Mouse (Mus musculus) embryonic facial prominence, embryonic 12.5 days (tissue): Measurements from ENCODE around the gene Wdr90. TPM values are rescaled to one million over a fixed set of nuclear protein-coding genes. Genes with fewer than 3 reads are reported as not detected.

Source experiments
- ATAC-seq: fragments of 200-750 bp; cut with Nextera tagmentation; 2 replicates; pipeline ENCODE4 v1.8.0; 2017; ENCODE audit not compliant: insufficient number of reproducible peaks, insufficient read depth, low FRiP score, low TSS enrichment
- H3K27ac ChIP-seq: fragments of 300-500 bp; sonication (generic); 2 replicates; pipeline ENCODE4 v1.5.1; 2016; ENCODE audit warnings: mild to moderate bottlenecking
- H3K27me3 ChIP-seq: fragments of 300-500 bp; sonication (generic); 2 replicates; pipeline ENCODE4 v1.6.1; 2016; ENCODE audit warnings: mild to moderate bottlenecking, moderate library complexity
- H3K36me3 ChIP-seq: fragments of 300-500 bp; sonication (generic); 2 replicates; pipeline ENCODE4 v1.6.1; 2016; ENCODE audit warnings: mild to moderate bottlenecking
- H3K4me1 ChIP-seq: fragments of 300-500 bp; sonication (generic); 2 replicates; pipeline ENCODE4 v1.6.1; 2016
- H3K4me2 ChIP-seq: fragments of 300-500 bp; sonication (generic); replicated peaks from 2 replicates; pipeline ENCODE4 v1.6.1; 2016; ENCODE audit warnings: mild to moderate bottlenecking, moderate library complexity
- H3K4me3 ChIP-seq: fragments of 300-500 bp; sonication (generic); 2 replicates; pipeline ENCODE4 v1.5.1; 2016; ENCODE audit warnings: mild to moderate bottlenecking
- H3K9ac ChIP-seq: fragments of 300-500 bp; sonication (generic); 2 replicates; pipeline ENCODE4 v1.6.1; 2016; ENCODE audit warnings: mild to moderate bottlenecking, moderate library complexity
- H3K9me3 ChIP-seq: fragments of 300-500 bp; sonication (generic); 2 replicates; pipeline ENCODE4 v1.6.1; 2016; ENCODE audit warnings: mild to moderate bottlenecking, moderate library complexity
- WGBS: fragments of 180-500 bp; shearing (Covaris S2); methylation state at CpG from one replicate; pipeline ENCODE4 v1.1.7; 2016; 5-methylcytosine and 5-hydroxymethylcytosine counted together
- polyA plus RNA-seq: library from polyadenylated mRNA; unstranded; fragments of >200 nt; fragmentation: Nextera tagmentation; extraction: Ambion mirVana; gene quantifications from 2 replicates; pipeline ENCODE4 v1.2.1, GENCODE M21; 2016

Gene Wdr90
- 36.3 and 42.0 TPM in 2 replicates for polyA plus RNA-seq

DNA sequence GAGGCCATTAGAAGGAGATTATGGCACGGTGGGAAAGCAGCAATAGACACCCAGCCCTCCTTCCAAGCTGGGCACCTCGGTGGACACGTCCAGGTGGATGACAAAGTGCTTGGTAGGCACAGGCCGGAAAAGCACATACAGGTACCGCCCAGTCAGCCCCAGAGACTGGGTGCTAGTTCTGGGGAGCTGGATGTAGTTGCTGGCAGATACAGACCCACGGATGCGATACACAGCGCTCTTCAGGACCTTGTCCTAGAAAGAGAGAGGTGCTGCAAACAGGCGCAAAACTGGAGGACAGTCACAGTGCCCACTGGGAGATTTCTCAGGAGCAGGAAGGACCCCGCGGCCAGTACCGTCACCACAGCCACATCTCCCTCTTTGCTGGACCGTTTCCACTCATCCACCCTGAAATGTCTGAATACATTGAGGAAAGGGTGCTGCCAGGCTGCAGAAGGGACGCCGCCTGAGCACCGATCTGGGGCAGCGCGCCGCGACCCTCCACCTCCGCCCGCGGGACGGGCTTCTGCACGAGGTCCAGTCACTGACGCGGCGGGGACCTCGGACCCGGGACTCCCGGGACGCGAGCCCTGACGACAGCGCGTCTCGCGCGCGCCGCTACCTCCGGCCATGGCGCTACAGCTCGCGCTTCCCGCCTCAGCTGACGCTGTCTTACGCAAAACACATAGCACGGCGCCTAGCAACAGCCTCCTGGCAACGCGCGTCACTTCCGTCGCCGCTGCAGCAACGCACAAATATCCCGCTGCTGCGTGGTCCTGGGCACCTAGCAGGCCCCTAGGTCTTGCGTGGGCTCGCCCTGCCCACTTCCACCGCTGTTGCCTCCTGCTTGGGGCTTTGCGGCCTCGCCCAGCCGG lies at the start of gene Wdr90:
Gene Wdr90, minus strand, starts transcription at position 670 of the 872 bp plus-strand sequence.
- no peaks in the 10 kb centered on the region for H3K27me3 ChIP-seq
- H3K36me3 ChIP-seq, result no peaks in the 10 kb centered on the region
- peaks cover 17% of the 10 kb centered on the region for H3K4me1 ChIP-seq
- ATAC-seq, result peak; percentile 75
- peak within 1 kb of the TSS; percentile 89 for H3K4me2 ChIP-seq
- 3% methylated on average over 65 of the region's 65 CpGs for WGBS
- H3K27ac ChIP-seq, result peak within 1 kb of the TSS; percentile 86
- H3K4me3 ChIP-seq, result peak within 1 kb of the TSS; percentile 72
- no peaks in the 10 kb centered on the region for H3K9me3 ChIP-seq
- peak within 1 kb of the TSS; percentile 82 for H3K9ac ChIP-seq

- Histone ChIP-seq H3K4me3 (no peak overlapping the region), H3K4me1 (no peaks in the 10 kb centered on the region), H3K27me3 (no peaks in the 10 kb centered on the region), H3K4me2 (no peak overlapping the region), H3K9me3 (no peaks in the 10 kb centered on the region), H3K36me3 (0 out of 2 replicates have a peak, but pooled peaks cover 9% of the 10 kb centered on the region), H3K9ac (no peak overlapping the region), H3K27ac (no peak overlapping the region)
- no peak for ATAC-seq
- 83% methylated on average over 2 of the region's 2 CpGs for WGBS
These were observed 46.3 kb upstream of the Wdr90 start for GRCm38 (mm10) chr17:25907640-25908039.

GRCm38 (mm10) chr17:25903061-25903460 lies 41.8 kb upstream of the Wdr90 start:
- no peak for ATAC-seq
- H3K36me3 ChIP-seq, result peaks cover 13% of the 10 kb centered on the region
- 83% methylated on average over 3 of the region's 3 CpGs for WGBS

DNA sequence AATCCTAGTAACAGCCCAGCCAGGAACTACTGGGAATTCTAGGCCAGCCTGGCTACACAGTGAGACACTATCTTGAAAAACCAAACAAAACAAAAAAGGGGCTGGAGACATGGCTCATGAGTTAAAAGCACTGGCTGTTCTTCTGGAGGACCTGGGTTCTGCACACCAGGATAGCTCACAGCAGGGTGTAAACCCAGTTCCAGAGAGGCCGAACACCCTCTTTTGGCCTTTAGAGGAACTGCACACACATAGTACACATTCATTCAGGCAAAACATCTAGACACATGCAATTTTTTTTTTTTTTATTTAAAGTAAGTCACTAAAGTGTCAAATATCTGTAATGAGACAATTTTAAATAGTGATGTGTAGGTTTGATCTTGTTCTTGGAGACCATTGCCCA lies 38.9 kb upstream of the Wdr90 start:
- no peak for ATAC-seq
- Histone ChIP-seq H3K27ac (no peak overlapping the region), H3K9me3 (no peaks in the 10 kb centered on the region), H3K4me2 (no peak overlapping the region), H3K36me3 (peaks cover 10% of the 10 kb centered on the region), H3K9ac (no peak overlapping the region), H3K4me1 (peaks cover 7% of the 10 kb centered on the region), H3K4me3 (no peak overlapping the region), H3K27me3 (no peaks in the 10 kb centered on the region)
- 100% methylated on average over 1 of the region's 1 CpGs for WGBS

More at GRCm38 (mm10) chr17:25903061-25903460, 41.8 kb upstream of the Wdr90 start:
- Histone ChIP-seq H3K9me3 (no peaks in the 10 kb centered on the region), H3K4me3 (no peak overlapping the region), H3K27ac (no peak overlapping the region), H3K4me1 (no peaks in the 10 kb centered on the region), H3K27me3 (no peaks in the 10 kb centered on the region), H3K4me2 (no peak overlapping the region), H3K9ac (no peak overlapping the region)

DNA sequence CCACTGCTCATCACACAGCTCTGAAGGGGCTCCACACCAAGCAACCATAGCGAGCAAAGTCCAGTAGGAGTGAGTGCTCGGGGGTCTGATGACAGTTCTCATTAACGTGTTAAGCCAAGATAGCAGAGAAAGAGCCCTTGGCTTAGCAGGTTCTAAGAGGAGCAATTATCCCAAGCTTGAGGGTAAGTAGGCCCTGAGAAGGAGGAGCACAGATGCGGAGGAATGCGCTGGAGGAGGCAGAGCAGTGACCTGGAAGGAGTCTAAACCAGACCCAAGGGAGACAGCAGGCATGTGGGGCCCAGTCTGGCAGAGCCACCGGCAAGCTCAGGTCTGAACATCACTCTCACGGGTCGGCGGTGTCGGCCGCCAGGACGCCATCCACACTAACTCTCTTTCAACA lies 34.6 kb upstream of the Wdr90 start:
- H3K9me3 ChIP-seq, result no peaks in the 10 kb centered on the region
- H3K4me1 ChIP-seq, result peaks cover 10% of the 10 kb centered on the region
- H3K4me2 ChIP-seq, result no peak overlapping the region
- no peak overlapping the region for H3K9ac ChIP-seq
- peaks cover 9% of the 10 kb centered on the region for H3K36me3 ChIP-seq
- no peak for ATAC-seq
- H3K27me3 ChIP-seq, result no peaks in the 10 kb centered on the region
- no peak overlapping the region for H3K27ac ChIP-seq
- WGBS, result 44% methylated on average over 12 of the region's 12 CpGs
- H3K4me3 ChIP-seq, result no peak overlapping the region

DNA sequence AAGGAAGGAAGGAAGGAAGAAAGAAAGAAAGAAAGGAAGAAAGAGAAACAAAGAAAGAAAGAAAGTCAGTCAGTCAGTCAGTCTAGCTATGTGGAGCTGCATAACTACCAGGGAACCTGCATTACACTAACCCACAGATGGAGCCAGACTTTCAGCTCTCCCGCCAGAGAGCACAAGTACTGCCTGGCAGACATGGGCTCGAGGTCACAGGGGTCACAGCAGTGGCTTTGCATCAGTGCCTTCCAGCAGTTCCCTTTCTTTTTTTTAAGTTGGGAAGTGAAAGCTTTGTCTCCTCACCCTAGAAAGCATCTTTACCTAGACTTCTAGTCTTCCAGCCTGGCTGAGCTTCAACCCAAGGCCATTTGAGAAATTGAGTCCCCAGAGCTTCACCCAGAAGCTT lies 34.1 kb upstream of the Wdr90 start:
- no peak for ATAC-seq
- H3K36me3 ChIP-seq, result peaks cover 6% of the 10 kb centered on the region; the same call in 1 of the 2 replicates
- H3K4me2 ChIP-seq, result no peak overlapping the region
- 16% methylated on average over 2 of the region's 2 CpGs for WGBS
- no peak overlapping the region for H3K9ac ChIP-seq
- H3K9me3 ChIP-seq, result no peaks in the 10 kb centered on the region
- H3K27me3 ChIP-seq, result no peaks in the 10 kb centered on the region
- no peak overlapping the region for H3K27ac ChIP-seq
- H3K4me3 ChIP-seq, result no peak overlapping the region
- peaks cover 10% of the 10 kb centered on the region for H3K4me1 ChIP-seq

DNA sequence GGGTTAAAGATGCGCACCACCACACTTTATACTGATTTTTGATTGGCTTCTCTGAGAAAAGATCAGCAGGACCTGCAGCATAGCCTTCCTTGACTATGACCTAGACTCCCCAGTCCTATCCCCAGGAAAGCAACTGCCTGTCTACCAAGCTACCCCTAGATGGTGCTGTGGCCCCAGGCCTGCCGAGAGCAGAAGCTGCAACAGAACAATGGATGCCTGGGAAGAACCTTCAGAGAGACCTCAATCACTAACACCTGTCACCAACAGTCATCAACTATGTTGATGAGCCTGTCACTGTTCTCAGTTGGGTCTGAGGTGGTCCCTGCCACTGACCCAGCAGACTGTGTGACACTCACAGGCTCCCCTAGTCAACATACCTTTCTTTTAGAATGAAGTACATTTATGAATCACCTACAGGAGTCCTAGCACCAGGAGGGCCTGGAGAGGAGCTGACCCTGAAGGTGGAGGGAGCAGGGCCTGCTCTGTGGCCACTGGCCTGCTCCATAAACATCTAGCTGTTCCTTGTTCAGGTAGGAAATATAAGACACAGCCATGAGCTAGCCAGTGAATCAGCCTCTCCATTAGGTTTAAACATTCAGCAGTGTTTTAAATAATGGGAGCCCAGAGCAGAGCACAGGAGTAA lies 32.8 kb upstream of the Wdr90 start:
- H3K9me3 ChIP-seq, result no peaks in the 10 kb centered on the region
- H3K27ac ChIP-seq, result no peak overlapping the region
- ATAC-seq, result no peak; the same call in 1 of the 2 replicates
- H3K9ac ChIP-seq, result no peak overlapping the region
- H3K4me1 ChIP-seq, result peaks cover 10% of the 10 kb centered on the region
- 46% methylated on average over 2 of the region's 2 CpGs for WGBS
- no peaks in the 10 kb centered on the region for H3K27me3 ChIP-seq
- no peak overlapping the region for H3K4me3 ChIP-seq
- H3K36me3 ChIP-seq, result peaks cover 15% of the 10 kb centered on the region
- H3K4me2 ChIP-seq, result no peak overlapping the region

DNA sequence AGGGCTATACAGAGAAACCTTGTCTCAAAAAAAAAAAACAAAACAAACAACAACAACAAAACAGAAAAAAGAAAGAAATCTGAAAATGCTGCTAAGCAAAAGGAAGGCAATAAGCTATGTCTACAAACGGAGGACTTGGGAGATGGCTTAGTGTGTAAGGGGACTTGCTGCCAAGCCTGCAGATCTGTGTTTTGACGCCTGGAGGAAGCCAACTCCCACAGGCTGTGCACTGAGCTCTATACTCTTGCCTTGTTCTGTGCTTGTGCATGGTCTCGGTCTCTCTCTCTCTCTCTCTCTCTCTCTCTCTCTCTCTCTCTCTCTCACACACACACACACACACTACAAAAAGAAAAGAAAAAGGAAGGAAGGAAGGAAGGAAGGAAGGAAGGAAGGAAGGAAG lies 27.5 kb upstream of the Wdr90 start:
- Histone ChIP-seq H3K4me3 (no peak overlapping the region), H3K9ac (no peak overlapping the region), H3K4me2 (no peak overlapping the region), H3K4me1 (no peaks in the 10 kb centered on the region; the same call in 1 of the 2 replicates), H3K36me3 (peaks cover 34% of the 10 kb centered on the region), H3K9me3 (no peaks in the 10 kb centered on the region), H3K27me3 (no peaks in the 10 kb centered on the region), H3K27ac (no peak overlapping the region)
- WGBS, result 89% methylated on average over 3 of the region's 3 CpGs
- no peak for ATAC-seq

GRCm38 (mm10) chr17:25887467-25887866 lies 26.2 kb upstream of the Wdr90 start:
- Histone ChIP-seq H3K9me3 (no peaks in the 10 kb centered on the region), H3K27me3 (no peaks in the 10 kb centered on the region), H3K27ac (no peak overlapping the region), H3K9ac (no peak overlapping the region), H3K36me3 (peaks cover 48% of the 10 kb centered on the region), H3K4me1 (0 out of 2 replicates have a peak, but pooled peaks cover under 1% of the 10 kb centered on the region), H3K4me3 (no peak overlapping the region), H3K4me2 (no peak overlapping the region)
- no peak for ATAC-seq
- 86% methylated on average over 10 of the region's 10 CpGs for WGBS

DNA sequence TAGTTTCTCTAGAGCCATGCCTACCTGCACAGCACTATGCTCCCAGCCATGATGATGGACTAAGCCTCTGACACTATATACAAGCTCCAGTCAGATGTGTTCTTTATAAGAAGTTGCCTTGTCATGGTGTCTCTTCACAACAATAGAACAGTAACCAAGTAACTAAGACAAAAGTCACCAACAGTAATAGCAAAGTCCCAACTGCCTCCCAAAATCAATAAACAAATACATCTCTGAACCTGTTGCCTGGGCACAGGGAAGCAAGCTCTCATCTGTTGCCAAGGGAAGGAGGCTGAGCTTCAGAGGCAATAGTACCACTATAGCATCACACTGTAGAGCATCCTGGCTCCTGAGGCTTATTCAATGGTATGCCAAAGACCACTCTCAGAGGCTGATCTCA lies 25.5 kb upstream of the Wdr90 start:
- H3K4me1 ChIP-seq, result 0 out of 2 replicates have a peak, but pooled peaks cover 5% of the 10 kb centered on the region
- no peak overlapping the region for H3K9ac ChIP-seq
- H3K27ac ChIP-seq, result no peak overlapping the region
- H3K4me3 ChIP-seq, result no peak overlapping the region
- H3K4me2 ChIP-seq, result no peak overlapping the region
- ATAC-seq, result no peak
- no peaks in the 10 kb centered on the region for H3K9me3 ChIP-seq
- H3K27me3 ChIP-seq, result no peaks in the 10 kb centered on the region
- peaks cover 53% of the 10 kb centered on the region for H3K36me3 ChIP-seq

- H3K4me2 ChIP-seq, result no peak overlapping the region
- peaks cover 57% of the 10 kb centered on the region for H3K36me3 ChIP-seq
- H3K4me3 ChIP-seq, result no peak overlapping the region
- no peak overlapping the region for H3K27ac ChIP-seq
- no peaks in the 10 kb centered on the region for H3K27me3 ChIP-seq
- H3K4me1 ChIP-seq, result peaks cover 16% of the 10 kb centered on the region
- no peak for ATAC-seq
- H3K9me3 ChIP-seq, result no peaks in the 10 kb centered on the region
- no peak overlapping the region for H3K9ac ChIP-seq
- WGBS, result 40% methylated on average over 4 of the region's 4 CpGs
These were observed 24.3 kb upstream of the Wdr90 start for GRCm38 (mm10) chr17:25885636-25886035.

- no peak overlapping the region for H3K4me3 ChIP-seq
- no peaks in the 10 kb centered on the region for H3K9me3 ChIP-seq
- 91% methylated on average over 3 of the region's 3 CpGs for WGBS
- H3K4me2 ChIP-seq, result no peak overlapping the region
- H3K27me3 ChIP-seq, result no peaks in the 10 kb centered on the region
- peaks cover 46% of the 10 kb centered on the region for H3K36me3 ChIP-seq
- ATAC-seq, result no peak
- peaks cover 24% of the 10 kb centered on the region for H3K4me1 ChIP-seq
- no peak overlapping the region for H3K27ac ChIP-seq
- no peak overlapping the region for H3K9ac ChIP-seq
These were observed 22.5 kb upstream of the Wdr90 start for GRCm38 (mm10) chr17:25883824-25884223.
